Mouse (Mus musculus) liver, embryonic 15.5 days (tissue): ENCODE measurements around the gene Arl6ip1. TPM values are rescaled to one million over a fixed set of nuclear protein-coding genes. Genes with fewer than 3 reads are reported as not detected.

ENCODE experiments used
- ATAC-seq: fragments of 200-750 bp; cut with Nextera tagmentation; 2 replicates; pipeline ENCODE4 v1.8.0; 2017; ENCODE audit warnings: moderate number of reproducible peaks, mild to moderate bottlenecking, moderate library complexity; ENCODE audit not compliant: insufficient read depth
- H3K27ac ChIP-seq: fragments of 300-500 bp; sonication (generic); replicated peaks from 2 replicates; pipeline ENCODE4 v1.5.1; 2015; ENCODE audit warnings: mild to moderate bottlenecking, inconsistent platforms
- H3K27me3 ChIP-seq: fragments of 300-500 bp; sonication (generic); 2 replicates; pipeline ENCODE4 v1.6.1; 2015; ENCODE audit warnings: mild to moderate bottlenecking, inconsistent platforms
- H3K36me3 ChIP-seq: fragments of 300-500 bp; sonication (generic); replicated peaks from 2 replicates; pipeline ENCODE4 v1.6.1; 2015; ENCODE audit warnings: moderate library complexity, mild to moderate bottlenecking, inconsistent platforms
- H3K4me1 ChIP-seq: fragments of 300-500 bp; sonication (generic); replicated peaks from 2 replicates; pipeline ENCODE4 v1.6.1; 2015; ENCODE audit warnings: inconsistent platforms
- H3K4me2 ChIP-seq: fragments of 300-500 bp; sonication (generic); 2 replicates; pipeline ENCODE4 v1.6.1; 2015; ENCODE audit warnings: moderate library complexity, mild to moderate bottlenecking, inconsistent platforms
- H3K4me3 ChIP-seq: fragments of 300-500 bp; sonication (generic); replicated peaks from 2 replicates; pipeline ENCODE4 v1.5.1; 2015; ENCODE audit warnings: mild to moderate bottlenecking, inconsistent platforms
- H3K9ac ChIP-seq: fragments of 300-500 bp; sonication (generic); 2 replicates; pipeline ENCODE4 v1.6.1; 2015; ENCODE audit warnings: moderate library complexity, mild to moderate bottlenecking, inconsistent platforms
- H3K9me3 ChIP-seq: fragments of 300-500 bp; sonication (generic); replicated peaks from 2 replicates; pipeline ENCODE4 v1.6.1; 2016; ENCODE audit warnings: inconsistent platforms
- WGBS: fragments of 180-500 bp; shearing (Covaris S2); methylation state at CpG from one replicate; pipeline ENCODE4 v1.1.7; 2015; ENCODE audit warnings: mixed read lengths; ENCODE audit not compliant: insufficient replicate concordance; 5-methylcytosine and 5-hydroxymethylcytosine counted together
- polyA plus RNA-seq: library from polyadenylated mRNA; unstranded; fragments of >200 nt; fragmentation: Nextera tagmentation; extraction: Ambion mirVana; gene quantifications from 2 replicates; pipeline ENCODE4 v1.2.1, GENCODE M21; 2015

Arl6ip1 gene
- polyA plus RNA-seq, 1 experiment from 2014 or later: 334 TPM

- H3K4me1 ChIP-seq: peaks cover 67% of the 10 kb centered on the region
- H3K27ac ChIP-seq: peak overlapping the region; percentile 85
- H3K9me3 ChIP-seq: no peaks in the 10 kb centered on the region
- ATAC-seq: no peak
- H3K9ac ChIP-seq: no peak overlapping the region
- H3K27me3 ChIP-seq: no peaks in the 10 kb centered on the region
- H3K4me3 ChIP-seq: peak overlapping the region; percentile 81
- WGBS: 16% methylated on average over 8 of the region's 8 CpGs
- H3K4me2 ChIP-seq: peak overlapping the region; percentile 85
- H3K36me3 ChIP-seq: peaks cover 71% of the 10 kb centered on the region
Observed at GRCm38 (mm10) chr7:118116787-118117538, 12.5 kb downstream of the Arl6ip1 start.

GRCm38 (mm10) chr7:118115877-118116568 is 13.4 kb downstream of the Arl6ip1 start, which contains the start of gene Rps15a:
Gene Rps15a, minus strand, starts transcription at chr7:118116188.
- Histone ChIP-seq H3K9me3 (no peaks in the 10 kb centered on the region), H3K9ac (peak within 1 kb of the TSS; percentile 87), H3K36me3 (peaks cover 71% of the 10 kb centered on the region), H3K27me3 (no peaks in the 10 kb centered on the region), H3K27ac (peak within 1 kb of the TSS; percentile 85), H3K4me3 (peak within 1 kb of the TSS; percentile 81), H3K4me1 (peaks cover 76% of the 10 kb centered on the region), H3K4me2 (peak within 1 kb of the TSS; percentile 85)
- WGBS: under 1% methylated on average over 40 of the region's 40 CpGs
- peak; percentile 78 for ATAC-seq

DNA sequence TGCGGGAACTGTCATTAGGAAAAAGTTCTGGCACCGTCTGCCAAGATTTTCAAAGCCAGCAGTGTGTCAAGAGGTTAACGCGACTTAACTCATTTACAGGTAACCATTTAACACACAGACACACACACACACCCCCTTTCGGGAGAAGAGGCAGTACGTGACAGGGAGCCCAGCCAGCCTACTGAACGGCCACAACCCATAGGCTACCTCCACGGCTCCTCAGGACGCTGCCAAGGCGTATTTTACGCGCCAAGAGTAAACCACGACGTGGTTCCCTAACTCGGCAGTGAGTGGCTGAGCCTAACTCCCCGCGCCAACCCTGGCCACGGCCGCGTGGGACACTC is 14.0 kb downstream of the Arl6ip1 start:
- Histone ChIP-seq H3K27me3 (no peaks in the 10 kb centered on the region), H3K4me3 (peak overlapping the region; percentile 81), H3K4me1 (peaks cover 82% of the 10 kb centered on the region), H3K9me3 (no peaks in the 10 kb centered on the region), H3K4me2 (peak overlapping the region; percentile 85), H3K27ac (peak overlapping the region; percentile 81), H3K36me3 (peaks cover 71% of the 10 kb centered on the region), H3K9ac (peak overlapping the region; percentile 87)
- ATAC-seq: peak; percentile 48
- WGBS: under 1% methylated on average over 20 of the region's 20 CpGs

DNA sequence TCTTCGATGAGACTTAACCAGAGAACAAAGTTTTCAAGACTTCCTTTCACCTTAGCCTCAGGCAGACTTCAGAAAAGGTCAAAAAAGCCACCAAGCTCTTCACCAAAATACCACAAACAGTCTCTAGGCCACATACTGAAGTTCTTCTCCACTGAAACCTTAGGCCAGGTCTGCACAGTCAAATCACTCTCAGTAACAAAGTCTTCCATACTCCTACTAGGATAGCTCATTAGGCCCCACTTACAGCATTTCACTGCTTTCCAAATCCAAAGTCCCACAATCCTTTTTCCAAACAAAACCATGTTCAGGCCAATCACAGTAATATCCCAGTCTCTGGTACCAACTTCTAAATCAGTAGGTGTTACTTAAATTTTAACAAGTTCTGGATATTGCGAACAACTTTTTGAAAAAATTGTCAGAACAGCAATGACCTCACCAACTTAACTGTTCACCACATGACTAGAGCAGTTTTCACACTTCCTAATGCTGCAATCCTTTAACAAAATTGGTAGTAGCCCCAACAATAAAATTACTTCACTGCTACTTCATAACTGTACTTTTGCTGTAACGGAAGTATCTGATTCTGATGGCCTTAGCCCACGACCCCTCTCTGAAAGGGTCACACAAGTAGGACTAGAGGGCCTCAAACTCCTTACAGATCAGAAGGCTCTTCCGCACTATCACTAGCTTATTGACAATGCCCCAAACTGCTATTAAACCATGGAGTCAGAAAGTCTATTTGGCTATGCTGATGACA is 15.7 kb downstream of the Arl6ip1 start:
- no peak for ATAC-seq
- H3K4me2 ChIP-seq: peak overlapping the region; percentile 85
- H3K4me1 ChIP-seq: peaks cover 77% of the 10 kb centered on the region
- H3K9ac ChIP-seq: peak overlapping the region; percentile 87
- 41% methylated on average over 5 of the region's 5 CpGs for WGBS
- peaks cover 71% of the 10 kb centered on the region for H3K36me3 ChIP-seq
- H3K27me3 ChIP-seq: no peaks in the 10 kb centered on the region
- H3K4me3 ChIP-seq: peak overlapping the region; percentile 81
- H3K9me3 ChIP-seq: no peaks in the 10 kb centered on the region
- H3K27ac ChIP-seq: peak overlapping the region; percentile 30; the same call in 1 of the 2 replicates

DNA sequence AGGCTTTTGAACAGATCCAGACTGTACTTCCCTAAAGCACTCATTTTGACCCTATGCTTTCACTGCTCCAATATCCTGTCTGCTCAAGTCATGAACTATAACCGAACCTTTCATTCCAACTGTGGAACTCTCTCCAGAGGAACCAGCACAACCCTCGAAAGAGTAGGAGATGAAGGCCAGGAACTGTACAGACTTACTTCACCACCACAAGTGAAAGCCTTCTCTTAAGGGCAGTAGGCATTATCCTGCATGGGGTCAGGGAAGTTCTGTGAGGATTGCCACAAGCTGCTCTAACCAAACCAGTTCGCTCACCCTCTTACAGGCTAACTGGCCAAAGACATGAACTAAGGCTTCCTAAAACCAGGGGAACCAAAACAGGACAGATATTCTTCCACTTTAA is 18.3 kb downstream of the Arl6ip1 start:
- H3K4me2 ChIP-seq: peak overlapping the region; percentile 85
- H3K27ac ChIP-seq: no peak overlapping the region
- no peaks in the 10 kb centered on the region for H3K9me3 ChIP-seq
- H3K36me3 ChIP-seq: peaks cover 86% of the 10 kb centered on the region
- H3K4me1 ChIP-seq: peaks cover 72% of the 10 kb centered on the region
- H3K27me3 ChIP-seq: no peaks in the 10 kb centered on the region
- ATAC-seq: no peak
- peak overlapping the region; percentile 81; the same call in 1 of the 2 replicates for H3K4me3 ChIP-seq
- no peak overlapping the region for H3K9ac ChIP-seq
- 50% methylated on average over 3 of the region's 3 CpGs for WGBS

GRCm38 (mm10) chr7:118107671-118108070 is 21.8 kb downstream of the Arl6ip1 start:
- H3K27me3 ChIP-seq: no peaks in the 10 kb centered on the region
- ATAC-seq: no peak
- H3K4me1 ChIP-seq: peaks cover 83% of the 10 kb centered on the region
- H3K4me2 ChIP-seq: no peak overlapping the region
- 74% methylated on average over 1 of the region's 1 CpGs for WGBS
- no peaks in the 10 kb centered on the region for H3K9me3 ChIP-seq
- H3K36me3 ChIP-seq: peaks cover 87% of the 10 kb centered on the region
- no peak overlapping the region for H3K9ac ChIP-seq
- H3K27ac ChIP-seq: peak overlapping the region; percentile 43; the same call in 1 of the 2 replicates
- H3K4me3 ChIP-seq: no peak overlapping the region

GRCm38 (mm10) chr7:118104458-118105052 is 24.9 kb downstream of the Arl6ip1 start:
- Histone ChIP-seq H3K4me2 (0 out of 2 replicates have a peak overlapping the region, but pooled peaks have one; percentile 4), H3K4me3 (no peak overlapping the region), H3K27me3 (no peaks in the 10 kb centered on the region), H3K36me3 (peaks cover 56% of the 10 kb centered on the region), H3K9ac (no peak overlapping the region), H3K9me3 (no peaks in the 10 kb centered on the region), H3K27ac (peak overlapping the region; percentile 73), H3K4me1 (peaks cover 59% of the 10 kb centered on the region)
- peak; percentile 61 for ATAC-seq
- WGBS: 66% methylated on average over 5 of the region's 5 CpGs

DNA sequence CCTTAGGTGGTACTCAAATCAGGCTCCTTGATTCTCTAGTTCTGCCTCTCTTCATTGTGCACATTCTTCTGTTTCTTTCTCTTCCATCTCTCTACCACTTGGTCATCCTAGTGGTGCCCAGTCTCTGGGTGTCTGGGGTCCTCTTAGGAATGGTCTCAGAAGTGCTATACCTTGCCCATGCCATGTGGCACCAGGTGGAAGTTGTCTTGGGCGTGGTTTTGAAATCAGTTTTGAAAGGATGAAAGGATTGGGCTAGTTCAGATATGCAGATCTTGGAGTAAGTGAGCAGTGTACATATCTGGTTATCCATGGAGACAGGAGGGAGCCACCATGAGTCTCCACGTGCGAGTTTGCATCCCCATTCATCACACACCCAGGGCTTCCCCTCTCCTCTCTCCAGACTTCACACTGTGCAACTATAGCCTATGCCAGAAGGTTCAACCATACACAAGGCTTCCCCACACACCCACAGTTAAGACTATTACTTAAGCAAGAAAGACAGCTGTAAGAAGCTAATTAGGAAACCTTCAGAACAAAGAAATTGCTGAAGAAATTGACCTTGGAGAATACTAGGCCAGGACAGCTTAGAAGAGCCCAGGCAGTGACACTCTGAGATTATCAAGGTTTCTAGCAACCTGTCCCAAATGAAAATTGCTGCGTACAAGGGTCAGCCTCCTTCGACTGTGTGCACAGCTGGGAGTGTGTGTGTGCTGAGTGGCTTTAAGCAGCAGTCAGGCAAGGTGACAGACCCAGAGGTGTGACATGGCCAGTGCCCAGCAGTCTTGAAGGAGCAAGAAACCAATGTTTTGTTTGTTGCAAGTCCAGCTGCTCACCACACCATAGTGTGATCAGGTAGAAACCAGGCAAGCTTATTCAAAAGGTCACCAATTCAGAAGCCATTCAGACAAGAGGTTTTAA is 25.7 kb downstream of the Arl6ip1 start:
- Histone ChIP-seq H3K4me1 (peaks cover 54% of the 10 kb centered on the region), H3K27ac (peak overlapping the region; percentile 66; the same call in 1 of the 2 replicates), H3K9ac (no peak overlapping the region), H3K36me3 (peaks cover 48% of the 10 kb centered on the region), H3K9me3 (no peaks in the 10 kb centered on the region), H3K27me3 (no peaks in the 10 kb centered on the region), H3K4me3 (no peak overlapping the region), H3K4me2 (no peak overlapping the region)
- 43% methylated on average over 5 of the region's 5 CpGs for WGBS
- ATAC-seq: peak; percentile 2; the same call in 1 of the 2 replicates

DNA sequence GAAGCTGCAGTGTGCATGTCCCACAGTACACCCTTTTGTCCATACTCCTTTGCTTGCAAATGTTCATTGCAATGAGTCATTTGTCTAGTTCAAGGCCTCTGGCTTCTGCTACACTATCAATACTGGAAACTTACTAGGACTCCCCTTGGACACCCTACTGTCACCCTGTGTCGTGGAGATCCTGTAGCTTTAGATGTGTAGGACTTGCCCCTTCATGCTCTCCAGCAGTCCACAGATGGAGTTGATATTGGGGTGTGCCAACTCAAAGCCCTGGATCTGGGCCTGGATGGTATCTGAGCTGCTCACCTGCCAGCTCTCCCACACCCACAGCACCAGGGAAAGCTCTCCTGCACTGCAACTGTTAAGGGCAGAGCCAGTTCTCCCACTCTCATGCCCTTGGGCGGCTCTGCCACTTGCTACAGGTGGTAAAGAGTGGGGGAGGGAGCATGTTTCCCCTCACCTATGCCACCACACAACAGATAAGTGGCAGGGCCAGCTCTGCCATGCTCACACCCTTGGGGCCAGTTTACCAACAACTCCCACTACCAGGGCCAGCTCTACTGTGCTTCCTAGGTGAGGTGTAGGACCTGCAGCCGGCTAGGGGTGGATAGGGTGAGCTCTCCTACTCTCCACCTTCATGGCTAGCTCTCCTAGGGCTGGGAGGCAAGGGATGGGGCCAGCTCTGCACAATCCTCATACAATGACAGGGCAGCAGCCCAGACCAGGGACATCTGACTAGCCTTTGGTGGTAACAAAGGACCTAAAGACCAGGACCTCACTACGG is 26.6 kb downstream of the Arl6ip1 start:
- no peak overlapping the region for H3K4me2 ChIP-seq
- peak; percentile 33 for ATAC-seq
- peaks cover 39% of the 10 kb centered on the region for H3K36me3 ChIP-seq
- peak overlapping the region; percentile 66; the same call in 1 of the 2 replicates for H3K27ac ChIP-seq
- no peak overlapping the region for H3K4me3 ChIP-seq
- H3K4me1 ChIP-seq: peaks cover 49% of the 10 kb centered on the region
- 31% methylated on average over 4 of the region's 4 CpGs for WGBS
- no peaks in the 10 kb centered on the region for H3K9me3 ChIP-seq
- no peaks in the 10 kb centered on the region for H3K27me3 ChIP-seq
- no peak overlapping the region for H3K9ac ChIP-seq
